Mouse (Mus musculus): ENCODE measurements around the gene Msrb3. TPM values are rescaled to one million over a fixed set of nuclear protein-coding genes. Genes with fewer than 3 reads are reported as not detected.

Gene Msrb3
- total and polyA plus RNA-seq, 3 experiments, result 0.15 TPM; not detected in 1

DNA sequence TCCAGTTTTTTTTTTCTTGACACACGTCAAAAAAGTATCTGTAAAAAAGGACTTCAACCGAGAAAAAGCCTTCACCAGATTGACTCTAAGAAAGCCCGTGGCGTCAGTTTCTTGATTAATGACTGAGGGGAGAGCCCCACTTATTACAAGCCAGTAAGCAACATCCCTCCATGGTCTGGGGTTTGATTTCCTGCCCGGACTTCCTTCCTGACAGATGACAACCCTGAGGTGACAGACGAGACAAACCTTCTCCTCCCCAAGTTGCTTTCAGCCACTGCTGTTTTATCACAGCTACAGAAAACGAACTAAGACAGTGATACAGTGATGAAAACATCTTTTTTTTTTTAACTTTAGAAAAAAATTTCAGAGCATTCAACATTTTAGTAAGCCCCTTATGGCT, 14.9 kb upstream of the Msrb3 start:
- no peak overlapping the region for H3K27ac ChIP-seq (ENCODE audit: control insufficient read depth, low read depth, low read length)
- H3K79me2 ChIP-seq (ENCODE audit: control insufficient read depth, insufficient read depth, low read length, poor library complexity), result no peaks in the 10 kb centered on the region
- no peaks in the 10 kb centered on the region for H3K9me3 ChIP-seq (replicated peaks; ENCODE audit: insufficient read depth, low read length)
- no peaks in the 10 kb centered on the region for H3K36me3 ChIP-seq (ENCODE audit: control insufficient read depth in 1 of 2, insufficient read depth in 2 of 2, low read length in 2 of 2)
- H3K27me3 ChIP-seq (ENCODE audit: control insufficient read depth in 1 of 2, insufficient read depth in 2 of 2, low read length in 2 of 2), result no peaks in the 10 kb centered on the region
- no peak overlapping the region for H3K9ac ChIP-seq (ENCODE audit: control insufficient read depth, low read depth, low read length, poor library complexity, severe bottlenecking)
- DNase-seq (ENCODE audit: low read depth, low spot score), result no peak
- no peak for TF ChIP-seq ZNF384 (IDR thresholded peaks at IDR 0.05; ENCODE audit: low read depth, low read length)
- TF ChIP-seq POLR2A (IDR thresholded peaks at IDR 0.05; ENCODE audit: control insufficient read depth in 1 of 2, insufficient read depth in 1 of 2, low read depth in 1 of 2, low read length in 2 of 2, poor library complexity in 1 of 2), result no peak
- no peak for TF ChIP-seq SIN3A (IDR thresholded peaks at IDR 0.05; ENCODE audit: low read length)
- no peak for TF ChIP-seq MYB (IDR thresholded peaks at IDR 0.05; ENCODE audit: low read depth, low read length)
- no peak for TF ChIP-seq EP300 (IDR thresholded peaks at IDR 0.05; ENCODE audit: low read depth in 1 of 2, low read length in 2 of 2)
- TF ChIP-seq ETS1 (IDR thresholded peaks at IDR 0.05; ENCODE audit: low read depth, low read length), result no peak
- no peak for TF ChIP-seq ZC3H11A (IDR thresholded peaks at IDR 0.05; ENCODE audit: low read depth, low read length)
- TF ChIP-seq RCOR1 (IDR thresholded peaks at IDR 0.05; ENCODE audit: low read depth, low read length), result no peak
- no peaks in the 10 kb centered on the region for H3K4me1 ChIP-seq (ENCODE audit: control insufficient read depth in 1 of 2, insufficient read depth in 2 of 2, low read length in 2 of 2)
- no peak overlapping the region for H3K4me3 ChIP-seq (ENCODE audit: control insufficient read depth in 1 of 2, insufficient read depth in 1 of 2, low read depth in 2 of 2, low read length in 2 of 2)

DNA sequence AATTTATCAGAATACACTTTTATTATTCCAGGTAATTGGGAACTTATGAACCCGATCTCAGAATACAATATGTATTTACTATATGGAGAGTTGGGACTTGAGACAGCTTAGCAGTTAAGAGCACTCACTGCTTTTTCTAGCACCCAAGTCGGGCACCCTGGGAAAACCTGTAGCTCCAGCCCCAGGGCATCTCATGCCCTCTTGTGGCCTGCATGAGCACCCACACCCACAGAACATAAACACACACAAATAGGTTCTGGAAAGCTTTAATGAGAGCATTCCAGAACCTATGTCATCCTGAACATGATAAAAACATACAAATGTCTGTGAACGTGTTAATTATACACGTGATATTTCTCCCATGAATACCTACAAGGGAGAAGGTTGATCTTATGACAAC, 13.1 kb upstream of the Msrb3 start:
- no peaks in the 10 kb centered on the region; a peak in 1 of 4 replicates for H3K36me3 ChIP-seq (ENCODE audit: control insufficient read depth in 1 of 2, insufficient read depth in 2 of 2, low read length in 2 of 2)

DNA sequence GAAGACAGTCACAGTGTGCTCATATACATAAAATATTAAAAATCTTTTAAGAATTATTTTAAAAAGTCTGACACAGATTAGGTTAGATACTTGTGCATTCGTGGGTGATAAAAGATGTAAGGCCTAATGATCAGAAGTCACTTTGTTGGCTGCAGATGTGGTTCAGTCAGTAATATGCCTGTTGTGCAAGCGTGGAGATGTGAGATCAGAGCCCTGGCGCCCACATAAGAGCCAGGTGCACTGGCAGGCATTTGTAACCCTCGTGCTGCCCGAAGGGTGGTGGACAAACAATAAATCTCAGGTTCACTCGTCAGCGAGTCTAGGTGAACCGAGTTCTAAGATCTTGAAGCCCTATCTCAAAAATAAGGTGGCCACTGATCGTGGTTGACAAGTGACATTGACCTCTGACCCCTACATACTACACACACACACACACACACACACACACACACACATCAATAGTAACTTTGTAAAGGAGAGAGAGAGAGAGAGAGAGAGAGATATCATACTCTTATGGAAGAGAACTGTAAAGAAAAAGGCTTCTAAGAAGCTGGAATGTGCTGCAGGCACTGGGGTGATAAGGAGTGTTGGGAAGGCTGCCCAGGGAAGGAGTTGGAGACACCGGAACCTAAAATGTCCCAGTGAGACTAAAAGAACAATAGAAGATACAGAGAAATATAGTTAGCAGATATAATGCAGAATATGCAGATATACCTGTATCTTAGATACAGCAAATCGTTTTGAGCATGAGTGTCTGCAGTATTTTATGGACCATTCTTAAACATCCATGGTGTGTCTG, 10.1 kb upstream of the Msrb3 start:
- no peak overlapping the region for H3K4me3 ChIP-seq (ENCODE audit: control insufficient read depth in 1 of 2, insufficient read depth in 1 of 2, low read depth in 2 of 2, low read length in 2 of 2)
- TF ChIP-seq MYC (IDR thresholded peaks at IDR 0.05; ENCODE audit: low read depth, low read length), result no peak
- no peaks in the 10 kb centered on the region for H3K27me3 ChIP-seq (ENCODE audit: control insufficient read depth in 1 of 2, insufficient read depth in 2 of 2, low read length in 2 of 2)

More for the DNA sequence above, 13.1 kb upstream of the Msrb3 start:
- no peaks in the 10 kb centered on the region for H3K9me3 ChIP-seq (replicated peaks; ENCODE audit: insufficient read depth, low read length)
- peak; percentile 48 for TF ChIP-seq SMC3 (IDR thresholded peaks at IDR 0.05; ENCODE audit: low read depth, low read length)
- TF ChIP-seq KAT2A (conservative IDR thresholded peaks at IDR 0.05; ENCODE audit: low read depth, low read length), result no peak
- peak; percentile 27 for TF ChIP-seq RAD21 (IDR thresholded peaks at IDR 0.05; ENCODE audit: low read depth, low read length)
- TF ChIP-seq HCFC1 (IDR thresholded peaks at IDR 0.05; ENCODE audit: low read depth, low read length), result no peak
- peak; percentile 28 to 56 (median 53); a peak in 5 of 6 replicates for TF ChIP-seq CTCF (IDR thresholded peaks at IDR 0.05 in 2 of 3, conservative IDR thresholded peaks at IDR 0.05 in 1 of 3; ENCODE audit: control insufficient read depth in 1 of 3, insufficient read depth in 1 of 3, low read depth in 2 of 3, low read length in 3 of 3, poor library complexity in 1 of 3, severe bottlenecking in 1 of 3)
- peak; percentile 36 for DNase-seq (ENCODE audit: low read depth, low spot score)
- H3K27ac ChIP-seq (ENCODE audit: control insufficient read depth, low read depth, low read length), result no peak overlapping the region
- no peaks in the 10 kb centered on the region for H3K27me3 ChIP-seq (ENCODE audit: control insufficient read depth in 1 of 2, insufficient read depth in 2 of 2, low read length in 2 of 2)
- no peaks in the 10 kb centered on the region for H3K79me2 ChIP-seq (ENCODE audit: control insufficient read depth, insufficient read depth, low read length, poor library complexity)
- H3K4me1 ChIP-seq (ENCODE audit: control insufficient read depth in 1 of 2, insufficient read depth in 2 of 2, low read length in 2 of 2), result peaks cover 0 to 6% of the 10 kb centered on the region in 2 experiments; a peak in 1 of 4 replicates
- no peak overlapping the region for H3K4me3 ChIP-seq (ENCODE audit: control insufficient read depth in 1 of 2, insufficient read depth in 1 of 2, low read depth in 2 of 2, low read length in 2 of 2)
- no peak overlapping the region for H3K9ac ChIP-seq (ENCODE audit: control insufficient read depth, low read depth, low read length, poor library complexity, severe bottlenecking)

More for the DNA sequence above, 10.1 kb upstream of the Msrb3 start:
- H3K27ac ChIP-seq (ENCODE audit: control insufficient read depth, low read depth, low read length), result no peak overlapping the region
- no peak overlapping the region for H3K9ac ChIP-seq (ENCODE audit: control insufficient read depth, low read depth, low read length, poor library complexity, severe bottlenecking)
- no peak for DNase-seq (ENCODE audit: low read depth, low spot score)
- H3K36me3 ChIP-seq (ENCODE audit: control insufficient read depth in 1 of 2, insufficient read depth in 2 of 2, low read length in 2 of 2), result no peaks in the 10 kb centered on the region; a peak in 1 of 4 replicates
- no peaks in the 10 kb centered on the region for H3K79me2 ChIP-seq (ENCODE audit: control insufficient read depth, insufficient read depth, low read length, poor library complexity)
- peaks cover 2 to 6% of the 10 kb centered on the region in 2 experiments; a peak in 3 of 4 replicates for H3K4me1 ChIP-seq (ENCODE audit: control insufficient read depth in 1 of 2, insufficient read depth in 2 of 2, low read length in 2 of 2)
- no peaks in the 10 kb centered on the region for H3K9me3 ChIP-seq (replicated peaks; ENCODE audit: insufficient read depth, low read length)

Measured in MEL (cell line).